Mouse (Mus musculus): Measurements from ENCODE around the gene Bmpr1b. TPM values are rescaled to one million over a fixed set of nuclear protein-coding genes. Genes with fewer than 3 reads are reported as not detected.

Gene Bmpr1b
- polyA plus RNA-seq, 1 experiment from 2014 or later: 4.1 TPM

- Histone ChIP-seq H3K4me3 (no peak overlapping the region), H3K27ac (no peak overlapping the region), H3K27me3 (peaks cover 3% of the 10 kb centered on the region; the same call in 1 of the 2 replicates), H3K4me2 (no peak overlapping the region), H3K36me3 (no peaks in the 10 kb centered on the region), H3K4me1 (no peaks in the 10 kb centered on the region), H3K9me3 (no peaks in the 10 kb centered on the region), H3K9ac (no peak overlapping the region)
- WGBS: 89% methylated on average over 3 of the region's 3 CpGs
- ATAC-seq (ENCODE audit: insufficient number of reproducible peaks, insufficient read depth, low FRiP score, low TSS enrichment, low read depth): no peak
Measured at GRCm38 (mm10) chr3:141900361-141900760, 268.9 kb downstream of the Bmpr1b start.

GRCm38 (mm10) chr3:141899521-141899920, 269.7 kb downstream of the Bmpr1b start:
- Histone ChIP-seq H3K4me2 (no peak overlapping the region), H3K4me3 (no peak overlapping the region), H3K27ac (no peak overlapping the region), H3K9me3 (no peaks in the 10 kb centered on the region), H3K4me1 (no peaks in the 10 kb centered on the region), H3K27me3 (peaks cover 6% of the 10 kb centered on the region; the same call in 1 of the 2 replicates), H3K36me3 (no peaks in the 10 kb centered on the region), H3K9ac (no peak overlapping the region)
- no peak for ATAC-seq (ENCODE audit: insufficient number of reproducible peaks, insufficient read depth, low FRiP score, low TSS enrichment, low read depth)
- WGBS: 76% methylated on average over 2 of the region's 2 CpGs

- 44% methylated on average over 4 of the region's 4 CpGs for WGBS
- no peak overlapping the region for H3K4me3 ChIP-seq
- no peak for ATAC-seq (ENCODE audit: insufficient number of reproducible peaks, insufficient read depth, low FRiP score, low TSS enrichment, low read depth)
- no peaks in the 10 kb centered on the region for H3K36me3 ChIP-seq
- no peaks in the 10 kb centered on the region for H3K4me1 ChIP-seq
- H3K27ac ChIP-seq: no peak overlapping the region
- H3K9me3 ChIP-seq: no peaks in the 10 kb centered on the region
- peaks cover 6% of the 10 kb centered on the region; the same call in 1 of the 2 replicates for H3K27me3 ChIP-seq
- H3K9ac ChIP-seq: no peak overlapping the region
- no peak overlapping the region for H3K4me2 ChIP-seq
Measured at GRCm38 (mm10) chr3:141897698-141898097, 271.5 kb downstream of the Bmpr1b start.

GRCm38 (mm10) chr3:141896870-141897554, 272.2 kb downstream of the Bmpr1b start:
- Histone ChIP-seq H3K4me1 (no peaks in the 10 kb centered on the region), H3K4me3 (no peak overlapping the region), H3K27ac (no peak overlapping the region), H3K27me3 (peaks cover 6% of the 10 kb centered on the region; the same call in 1 of the 2 replicates), H3K36me3 (no peaks in the 10 kb centered on the region), H3K9me3 (no peaks in the 10 kb centered on the region), H3K9ac (no peak overlapping the region), H3K4me2 (no peak overlapping the region)
- ATAC-seq (ENCODE audit: insufficient number of reproducible peaks, insufficient read depth, low FRiP score, low TSS enrichment, low read depth): no peak
- WGBS: 18% methylated on average over 4 of the region's 4 CpGs

GRCm38 (mm10) chr3:141895096-141895495, 274.1 kb downstream of the Bmpr1b start:
- H3K9ac ChIP-seq: no peak overlapping the region
- H3K27ac ChIP-seq: no peak overlapping the region
- no peaks in the 10 kb centered on the region for H3K36me3 ChIP-seq
- H3K4me3 ChIP-seq: no peak overlapping the region
- peaks cover 6% of the 10 kb centered on the region; the same call in 1 of the 2 replicates for H3K27me3 ChIP-seq
- ATAC-seq (ENCODE audit: insufficient number of reproducible peaks, insufficient read depth, low FRiP score, low TSS enrichment, low read depth): no peak
- H3K9me3 ChIP-seq: no peaks in the 10 kb centered on the region
- 72% methylated on average over 5 of the region's 5 CpGs for WGBS
- no peak overlapping the region for H3K4me2 ChIP-seq
- H3K4me1 ChIP-seq: no peaks in the 10 kb centered on the region

GRCm38 (mm10) chr3:141890668-141891067, 278.6 kb downstream of the Bmpr1b start:
- H3K4me3 ChIP-seq: no peak overlapping the region
- no peak for ATAC-seq (ENCODE audit: insufficient number of reproducible peaks, insufficient read depth, low FRiP score, low TSS enrichment, low read depth)
- H3K27ac ChIP-seq: no peak overlapping the region
- H3K4me1 ChIP-seq: no peaks in the 10 kb centered on the region
- no peaks in the 10 kb centered on the region for H3K36me3 ChIP-seq
- H3K27me3 ChIP-seq: peaks cover 3% of the 10 kb centered on the region
- H3K9me3 ChIP-seq: no peaks in the 10 kb centered on the region
- no peak overlapping the region for H3K4me2 ChIP-seq
- 21% methylated on average over 4 of the region's 4 CpGs for WGBS
- H3K9ac ChIP-seq: no peak overlapping the region

- no peaks in the 10 kb centered on the region for H3K4me1 ChIP-seq
- H3K36me3 ChIP-seq: no peaks in the 10 kb centered on the region
- H3K4me2 ChIP-seq: no peak overlapping the region
- WGBS: 53% methylated on average over 4 of the region's 4 CpGs
- H3K9me3 ChIP-seq: no peaks in the 10 kb centered on the region
- H3K9ac ChIP-seq: no peak overlapping the region
- ATAC-seq (ENCODE audit: insufficient number of reproducible peaks, insufficient read depth, low FRiP score, low TSS enrichment, low read depth): no peak
- no peak overlapping the region for H3K4me3 ChIP-seq
- no peaks in the 10 kb centered on the region; the same call in 1 of the 2 replicates for H3K27me3 ChIP-seq
- no peak overlapping the region for H3K27ac ChIP-seq
Measured at GRCm38 (mm10) chr3:141887476-141888274, 281.6 kb downstream of the Bmpr1b start.

- Histone ChIP-seq H3K9me3 (no peaks in the 10 kb centered on the region), H3K9ac (no peak overlapping the region), H3K4me2 (no peak overlapping the region), H3K36me3 (no peaks in the 10 kb centered on the region), H3K27me3 (no peaks in the 10 kb centered on the region; the same call in 1 of the 2 replicates), H3K27ac (no peak overlapping the region), H3K4me3 (no peak overlapping the region), H3K4me1 (no peaks in the 10 kb centered on the region)
- WGBS: 95% methylated on average over 5 of the region's 5 CpGs
- no peak for ATAC-seq (ENCODE audit: insufficient number of reproducible peaks, insufficient read depth, low FRiP score, low TSS enrichment, low read depth)
Measured at GRCm38 (mm10) chr3:141884190-141884589, 285.0 kb downstream of the Bmpr1b start.

- H3K4me3 ChIP-seq: no peak overlapping the region
- H3K9ac ChIP-seq: no peak overlapping the region
- 72% methylated on average over 2 of the region's 2 CpGs for WGBS
- no peak overlapping the region for H3K4me2 ChIP-seq
- no peaks in the 10 kb centered on the region for H3K36me3 ChIP-seq
- no peaks in the 10 kb centered on the region for H3K4me1 ChIP-seq
- no peaks in the 10 kb centered on the region for H3K27me3 ChIP-seq
- H3K27ac ChIP-seq: no peak overlapping the region
- ATAC-seq (ENCODE audit: insufficient number of reproducible peaks, insufficient read depth, low FRiP score, low TSS enrichment, low read depth): no peak
- no peaks in the 10 kb centered on the region for H3K9me3 ChIP-seq
Measured at GRCm38 (mm10) chr3:141882496-141882895, 286.7 kb downstream of the Bmpr1b start.

GRCm38 (mm10) chr3:141872337-141873042, 296.7 kb downstream of the Bmpr1b start:
- Histone ChIP-seq H3K9ac (no peak overlapping the region), H3K36me3 (no peaks in the 10 kb centered on the region), H3K27ac (no peak overlapping the region), H3K4me3 (no peak overlapping the region), H3K4me2 (no peak overlapping the region), H3K27me3 (no peaks in the 10 kb centered on the region), H3K4me1 (no peaks in the 10 kb centered on the region), H3K9me3 (no peaks in the 10 kb centered on the region)
- ATAC-seq (ENCODE audit: insufficient number of reproducible peaks, insufficient read depth, low FRiP score, low TSS enrichment, low read depth): no peak
- 85% methylated on average over 10 of the region's 10 CpGs for WGBS

GRCm38 (mm10) chr3:141871805-141872204, 297.4 kb downstream of the Bmpr1b start:
- ATAC-seq (ENCODE audit: insufficient number of reproducible peaks, insufficient read depth, low FRiP score, low TSS enrichment, low read depth): no peak
- no peak overlapping the region for H3K9ac ChIP-seq
- WGBS: 83% methylated on average over 3 of the region's 3 CpGs

More at GRCm38 (mm10) chr3:141871805-141872204, 297.4 kb downstream of the Bmpr1b start:
- H3K4me1 ChIP-seq: no peaks in the 10 kb centered on the region
- H3K27ac ChIP-seq: no peak overlapping the region
- H3K36me3 ChIP-seq: no peaks in the 10 kb centered on the region
- no peak overlapping the region for H3K4me2 ChIP-seq
- no peaks in the 10 kb centered on the region for H3K27me3 ChIP-seq
- H3K4me3 ChIP-seq: no peak overlapping the region
- no peaks in the 10 kb centered on the region for H3K9me3 ChIP-seq

Measured in embryonic facial prominence, embryonic 13.5 days (tissue).